Mouse (Mus musculus): Measurements from ENCODE around the gene Gm42906. TPM values are rescaled to one million over a fixed set of nuclear protein-coding genes. Genes with fewer than 3 reads are reported as not detected.

Gene Gm42906
- not detected in 2 replicates for polyA plus RNA-seq (2015; fragmentation: Nextera tagmentation; extraction: Ambion mirVana)

DNA sequence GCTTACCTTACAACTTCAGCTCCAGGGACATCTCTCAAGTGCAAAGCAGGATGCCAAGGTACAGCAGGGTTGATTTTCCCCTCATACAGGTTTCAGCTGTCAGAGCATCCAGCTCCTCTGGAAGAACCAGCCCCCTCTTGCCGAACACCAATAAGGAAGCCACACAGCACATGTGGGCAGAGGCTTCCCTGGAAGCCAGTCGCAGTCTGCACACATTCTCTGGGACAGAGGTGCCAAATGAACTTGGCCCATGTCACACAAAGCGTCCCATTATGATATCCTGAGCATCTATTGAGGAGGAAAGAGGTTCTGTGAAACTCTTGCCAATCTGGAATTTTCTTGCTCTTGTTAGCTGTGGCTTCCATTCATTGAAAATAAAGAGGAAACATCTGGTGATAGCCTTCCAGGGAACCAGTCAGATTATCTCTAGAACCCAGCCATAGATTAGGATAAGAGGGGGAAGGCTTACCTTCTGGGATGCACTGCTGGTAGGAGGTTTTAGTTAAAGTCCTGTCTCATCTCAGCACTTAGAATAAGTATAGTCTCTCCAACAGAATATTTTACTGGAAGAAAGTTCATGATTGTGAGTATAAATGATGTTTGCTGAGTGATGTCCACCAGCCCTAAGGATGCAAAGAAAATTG lies at the start of gene Gm42906:
Gene Gm42906 (minus strand): TSS at position 51 of the 644 bp plus-strand sequence.
- Histone ChIP-seq H3K36me3 (no peaks in the 10 kb centered on the region), H3K4me2 (no peak within 1 kb of the TSS), H3K27ac (no peak within 1 kb of the TSS), H3K27me3 (no peaks in the 10 kb centered on the region), H3K4me1 (0 out of 2 replicates have a peak, but pooled peaks cover 6% of the 10 kb centered on the region), H3K9ac (no peak within 1 kb of the TSS), H3K4me3 (no peak within 1 kb of the TSS), H3K9me3 (no peaks in the 10 kb centered on the region)
- 57% methylated on average over 3 of the region's 3 CpGs for WGBS
- no peak for ATAC-seq (ENCODE audit: borderline replicate concordance, extremely low read depth, low FRiP score, low TSS enrichment)

DNA sequence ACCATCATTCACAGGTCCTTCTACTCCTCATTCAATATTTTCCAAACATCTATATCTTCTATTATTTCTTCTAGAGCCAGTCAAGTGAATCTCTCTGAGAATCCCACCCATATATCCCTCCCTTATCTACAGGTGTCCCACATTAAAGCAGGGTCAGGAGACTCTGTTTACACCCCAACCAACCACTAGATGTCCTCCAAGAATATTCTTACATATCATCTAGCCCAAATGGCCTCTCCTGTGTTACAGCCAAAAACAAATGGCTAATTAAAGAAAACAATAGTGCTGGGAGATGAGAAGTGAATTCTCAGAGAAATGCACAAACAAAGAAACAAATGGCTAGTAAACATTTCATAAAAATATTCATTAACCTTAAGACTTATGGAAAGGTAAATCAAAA lies 17.7 kb upstream of the Gm42906 start:
- no peaks in the 10 kb centered on the region for H3K36me3 ChIP-seq

DNA sequence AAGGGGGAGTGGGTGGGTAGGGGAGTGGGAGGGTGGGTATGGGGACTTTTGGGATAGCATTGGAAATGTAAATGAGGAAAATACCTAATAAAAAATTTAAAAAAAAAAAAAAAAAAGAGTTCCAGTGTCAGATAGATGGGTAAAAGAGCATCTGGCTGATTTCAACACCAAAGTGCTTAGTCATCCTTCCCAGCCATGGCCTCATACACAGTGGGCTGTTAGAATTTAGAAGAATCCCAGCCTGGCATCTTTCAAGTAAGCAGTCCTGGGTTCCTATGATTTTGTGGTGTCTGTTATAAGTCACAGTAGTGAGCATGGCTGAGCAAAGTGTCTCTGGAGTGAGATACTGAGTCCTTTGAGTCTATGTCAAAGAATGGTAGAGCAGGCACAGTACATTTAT lies 7.1 kb upstream of the Gm42906 start:
- Histone ChIP-seq H3K36me3 (no peaks in the 10 kb centered on the region), H3K9me3 (no peaks in the 10 kb centered on the region), H3K27ac (no peak overlapping the region), H3K4me3 (no peak overlapping the region), H3K9ac (no peak overlapping the region), H3K27me3 (no peaks in the 10 kb centered on the region), H3K4me1 (no peaks in the 10 kb centered on the region), H3K4me2 (no peak overlapping the region)
- ATAC-seq (ENCODE audit: borderline replicate concordance, extremely low read depth, low FRiP score, low TSS enrichment) = no peak

More for the DNA sequence above, 17.7 kb upstream of the Gm42906 start:
- Histone ChIP-seq H3K9ac (no peak overlapping the region), H3K9me3 (no peaks in the 10 kb centered on the region), H3K4me1 (no peaks in the 10 kb centered on the region), H3K4me3 (no peak overlapping the region), H3K27ac (no peak overlapping the region), H3K27me3 (no peaks in the 10 kb centered on the region), H3K4me2 (no peak overlapping the region)
- ATAC-seq (ENCODE audit: borderline replicate concordance, extremely low read depth, low FRiP score, low TSS enrichment) = no peak

DNA sequence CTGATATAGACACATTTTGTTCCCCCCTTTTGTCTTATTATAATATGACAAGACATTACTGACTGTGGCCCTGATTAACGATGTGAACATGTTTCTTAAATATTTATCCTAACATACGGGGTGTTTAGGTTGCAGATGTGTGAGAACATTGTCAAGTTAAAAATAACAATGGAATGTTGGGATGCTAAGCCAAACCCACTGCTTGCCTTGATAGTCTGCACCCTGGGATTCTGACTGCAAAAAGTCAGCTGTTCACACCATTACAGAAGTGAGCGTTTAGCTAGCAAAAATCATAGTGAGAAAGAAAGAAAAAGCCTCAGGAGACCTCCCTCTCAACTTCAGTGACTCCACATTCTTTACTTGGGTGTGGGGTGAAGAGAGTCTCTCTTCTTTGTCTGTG lies 1.5 kb downstream of the Gm42906 start:
- H3K4me1 ChIP-seq = peaks cover 17% of the 10 kb centered on the region; the same call in 1 of the 2 replicates
- no peaks in the 10 kb centered on the region for H3K9me3 ChIP-seq
- 0 out of 2 replicates have a peak overlapping the region, but pooled peaks have one; percentile 11 for H3K27ac ChIP-seq
- H3K4me3 ChIP-seq = no peak overlapping the region
- no peaks in the 10 kb centered on the region for H3K36me3 ChIP-seq
- H3K27me3 ChIP-seq = no peaks in the 10 kb centered on the region
- WGBS = 20% methylated on average over 3 of the region's 3 CpGs
- no peak overlapping the region for H3K4me2 ChIP-seq
- no peak overlapping the region for H3K9ac ChIP-seq
- ATAC-seq (ENCODE audit: borderline replicate concordance, extremely low read depth, low FRiP score, low TSS enrichment) = no peak

DNA sequence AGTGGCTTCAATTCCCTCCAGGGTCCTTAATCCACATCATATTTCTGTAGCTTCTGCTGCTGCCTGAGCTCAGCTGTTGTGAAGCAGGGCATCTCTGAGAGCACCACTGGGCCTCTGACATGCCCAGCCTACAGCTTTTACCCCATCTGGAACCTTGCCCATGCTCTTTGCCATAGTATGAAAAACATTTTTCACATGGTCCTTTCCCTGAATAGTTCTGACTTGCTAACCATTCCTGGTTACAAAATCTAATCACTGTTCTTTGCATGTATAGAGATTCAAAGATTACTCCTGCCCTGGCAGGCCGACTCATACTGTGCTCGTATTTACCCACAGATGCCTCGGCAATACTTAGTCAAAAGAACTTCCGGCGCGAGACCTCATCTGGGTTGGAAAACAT lies 5.3 kb downstream of the Gm42906 start:
- Histone ChIP-seq H3K4me3 (no peak overlapping the region), H3K9me3 (no peaks in the 10 kb centered on the region), H3K27ac (0 out of 2 replicates have a peak overlapping the region, but pooled peaks have one; percentile 0), H3K27me3 (no peaks in the 10 kb centered on the region), H3K9ac (no peak overlapping the region), H3K4me2 (no peak overlapping the region), H3K4me1 (peaks cover 17% of the 10 kb centered on the region; the same call in 1 of the 2 replicates), H3K36me3 (no peaks in the 10 kb centered on the region)
- 62% methylated on average over 6 of the region's 6 CpGs for WGBS
- 0 out of 2 replicates have a peak, but pooled peaks have one; percentile 4 for ATAC-seq (ENCODE audit: borderline replicate concordance, extremely low read depth, low FRiP score, low TSS enrichment)

DNA sequence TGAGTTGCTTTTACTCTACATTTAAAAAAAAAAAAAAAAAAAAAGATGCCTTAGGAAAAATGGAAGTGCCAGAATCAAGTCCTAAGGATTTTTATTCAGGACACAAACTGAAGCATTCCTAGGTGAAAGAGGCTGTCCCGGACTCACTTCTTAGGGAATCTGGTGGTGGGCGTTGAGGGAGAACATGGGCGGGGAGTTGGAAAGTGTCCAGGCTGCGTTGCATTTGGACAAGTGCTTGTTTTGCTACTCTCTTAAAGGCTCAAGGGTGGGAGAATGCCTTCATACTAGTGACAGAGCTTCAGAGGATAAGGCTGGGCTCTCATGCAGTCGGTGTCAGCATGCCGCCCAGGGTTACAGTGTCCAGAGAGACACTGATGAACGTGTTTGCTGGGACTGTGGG lies 6.1 kb downstream of the Gm42906 start:
- no peak overlapping the region for H3K9ac ChIP-seq
- H3K9me3 ChIP-seq = no peaks in the 10 kb centered on the region
- H3K4me2 ChIP-seq = no peak overlapping the region
- no peak for ATAC-seq (ENCODE audit: borderline replicate concordance, extremely low read depth, low FRiP score, low TSS enrichment)
- no peak overlapping the region for H3K27ac ChIP-seq
- no peak overlapping the region for H3K4me3 ChIP-seq
- no peaks in the 10 kb centered on the region for H3K27me3 ChIP-seq
- WGBS = 36% methylated on average over 7 of the region's 7 CpGs
- no peaks in the 10 kb centered on the region for H3K36me3 ChIP-seq
- peaks cover 16% of the 10 kb centered on the region; the same call in 1 of the 2 replicates for H3K4me1 ChIP-seq

DNA sequence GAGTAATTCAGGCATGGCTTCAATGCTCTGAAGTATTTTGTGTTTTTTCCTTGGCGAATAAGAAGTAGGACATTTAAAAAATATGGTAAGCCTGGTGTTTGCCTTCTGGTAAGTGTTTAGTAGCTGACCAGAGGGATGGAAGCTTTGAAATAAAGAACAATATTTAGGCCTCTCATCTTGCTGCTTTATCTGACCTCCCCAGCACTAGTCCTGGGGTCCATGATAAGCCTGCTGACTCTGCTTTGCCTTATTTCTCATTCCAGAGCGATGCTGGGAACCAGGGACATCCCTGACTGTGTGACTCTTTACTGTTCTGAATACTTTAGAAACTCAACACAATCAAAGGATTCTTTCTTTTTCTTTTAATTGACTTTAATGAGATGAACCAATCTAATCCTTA lies 9.4 kb downstream of the Gm42906 start:
- Histone ChIP-seq H3K9ac (no peak overlapping the region), H3K4me1 (peaks cover 13% of the 10 kb centered on the region), H3K27ac (no peak overlapping the region), H3K4me3 (no peak overlapping the region), H3K4me2 (no peak overlapping the region), H3K36me3 (no peaks in the 10 kb centered on the region), H3K9me3 (no peaks in the 10 kb centered on the region), H3K27me3 (no peaks in the 10 kb centered on the region)
- no peak for ATAC-seq (ENCODE audit: borderline replicate concordance, extremely low read depth, low FRiP score, low TSS enrichment)
- WGBS = 82% methylated on average over 2 of the region's 2 CpGs

DNA sequence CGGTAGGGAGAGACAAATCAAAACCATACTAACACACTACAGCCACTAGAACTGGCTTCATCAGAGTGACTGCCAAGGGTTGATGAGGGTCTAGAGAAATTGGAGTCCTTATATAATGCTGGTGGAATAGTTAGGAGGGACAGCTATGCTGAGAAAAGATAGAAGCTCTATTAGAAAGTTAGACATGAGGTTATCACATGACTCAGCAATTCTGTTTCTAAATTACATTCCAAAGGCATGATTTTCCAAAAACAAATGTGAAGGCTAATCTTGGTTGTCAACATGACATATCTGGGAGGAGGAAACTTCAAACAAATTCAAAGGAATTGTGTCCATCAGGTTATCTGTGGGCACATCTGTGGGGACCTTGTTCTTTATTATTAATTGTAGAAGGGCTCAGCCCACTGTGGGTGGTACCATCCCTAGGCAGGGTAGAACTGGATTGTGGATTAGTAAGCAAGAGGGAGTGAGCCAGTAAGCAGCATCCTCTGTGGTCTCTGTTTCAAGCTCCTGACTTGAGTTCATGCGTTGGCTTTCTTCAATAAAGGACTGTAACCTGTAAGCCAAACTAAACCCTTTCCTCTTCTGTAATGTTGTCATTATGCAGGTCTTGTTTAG lies 10.4 kb downstream of the Gm42906 start:
- 44% methylated on average over 2 of the region's 2 CpGs for WGBS
- H3K27me3 ChIP-seq = no peaks in the 10 kb centered on the region
- H3K4me1 ChIP-seq = peaks cover 19% of the 10 kb centered on the region
- H3K36me3 ChIP-seq = no peaks in the 10 kb centered on the region
- H3K9ac ChIP-seq = no peak overlapping the region
- no peak overlapping the region for H3K4me3 ChIP-seq
- no peaks in the 10 kb centered on the region for H3K9me3 ChIP-seq
- H3K27ac ChIP-seq = no peak overlapping the region
- H3K4me2 ChIP-seq = no peak overlapping the region
- ATAC-seq (ENCODE audit: borderline replicate concordance, extremely low read depth, low FRiP score, low TSS enrichment) = no peak

DNA sequence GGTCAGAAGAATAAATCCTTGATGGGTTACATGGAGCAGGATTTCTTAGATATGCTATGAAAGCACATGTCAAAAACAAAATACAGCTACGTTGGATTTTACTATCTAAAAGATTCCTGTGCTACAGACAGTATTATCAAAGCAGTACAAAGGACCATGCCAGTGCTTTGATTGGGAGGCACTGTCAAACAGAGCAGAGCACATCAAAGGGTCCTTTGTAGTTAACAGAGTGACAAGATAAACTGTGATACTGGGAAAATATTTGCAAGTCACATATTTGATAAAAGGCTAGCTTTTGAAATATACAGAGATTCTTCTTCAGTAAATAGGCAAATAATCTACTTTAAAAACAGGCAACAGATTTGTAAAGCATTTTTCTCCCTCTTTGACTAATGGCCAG lies 11.0 kb downstream of the Gm42906 start:
- Histone ChIP-seq H3K4me3 (no peak overlapping the region), H3K4me2 (no peak overlapping the region), H3K9ac (no peak overlapping the region), H3K4me1 (peaks cover 13% of the 10 kb centered on the region), H3K9me3 (no peaks in the 10 kb centered on the region), H3K36me3 (no peaks in the 10 kb centered on the region), H3K27me3 (no peaks in the 10 kb centered on the region), H3K27ac (no peak overlapping the region)
- ATAC-seq (ENCODE audit: borderline replicate concordance, extremely low read depth, low FRiP score, low TSS enrichment) = no peak
- 6% methylated on average over 1 of the region's 1 CpGs for WGBS

DNA sequence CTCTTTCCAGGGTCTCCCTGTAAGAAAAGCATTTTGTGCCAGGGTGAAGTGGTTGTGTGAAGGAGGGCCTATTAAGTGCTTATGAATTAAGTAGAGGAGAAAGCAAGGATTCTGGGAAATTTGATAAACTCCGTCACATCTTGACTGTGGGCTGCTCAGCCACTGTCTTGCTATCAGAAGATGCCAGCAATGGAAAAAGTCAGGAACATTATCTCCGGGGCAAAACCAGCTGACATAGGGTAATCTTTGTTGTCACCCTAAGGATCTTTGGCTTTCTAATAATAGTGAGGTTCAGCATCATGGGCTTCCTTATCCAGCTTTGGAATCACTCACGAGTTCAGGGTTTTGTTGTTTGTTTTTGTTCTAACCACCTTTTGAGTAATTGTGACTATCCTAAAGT lies 14.3 kb downstream of the Gm42906 start:
- no peak for ATAC-seq (ENCODE audit: borderline replicate concordance, extremely low read depth, low FRiP score, low TSS enrichment)
- no peak overlapping the region for H3K4me3 ChIP-seq
- 39% methylated on average over 3 of the region's 3 CpGs for WGBS
- H3K9me3 ChIP-seq = no peaks in the 10 kb centered on the region
- H3K4me1 ChIP-seq = peaks cover 11% of the 10 kb centered on the region
- no peaks in the 10 kb centered on the region for H3K36me3 ChIP-seq
- H3K27me3 ChIP-seq = no peaks in the 10 kb centered on the region
- no peak overlapping the region for H3K9ac ChIP-seq
- no peak overlapping the region for H3K4me2 ChIP-seq
- no peak overlapping the region for H3K27ac ChIP-seq

DNA sequence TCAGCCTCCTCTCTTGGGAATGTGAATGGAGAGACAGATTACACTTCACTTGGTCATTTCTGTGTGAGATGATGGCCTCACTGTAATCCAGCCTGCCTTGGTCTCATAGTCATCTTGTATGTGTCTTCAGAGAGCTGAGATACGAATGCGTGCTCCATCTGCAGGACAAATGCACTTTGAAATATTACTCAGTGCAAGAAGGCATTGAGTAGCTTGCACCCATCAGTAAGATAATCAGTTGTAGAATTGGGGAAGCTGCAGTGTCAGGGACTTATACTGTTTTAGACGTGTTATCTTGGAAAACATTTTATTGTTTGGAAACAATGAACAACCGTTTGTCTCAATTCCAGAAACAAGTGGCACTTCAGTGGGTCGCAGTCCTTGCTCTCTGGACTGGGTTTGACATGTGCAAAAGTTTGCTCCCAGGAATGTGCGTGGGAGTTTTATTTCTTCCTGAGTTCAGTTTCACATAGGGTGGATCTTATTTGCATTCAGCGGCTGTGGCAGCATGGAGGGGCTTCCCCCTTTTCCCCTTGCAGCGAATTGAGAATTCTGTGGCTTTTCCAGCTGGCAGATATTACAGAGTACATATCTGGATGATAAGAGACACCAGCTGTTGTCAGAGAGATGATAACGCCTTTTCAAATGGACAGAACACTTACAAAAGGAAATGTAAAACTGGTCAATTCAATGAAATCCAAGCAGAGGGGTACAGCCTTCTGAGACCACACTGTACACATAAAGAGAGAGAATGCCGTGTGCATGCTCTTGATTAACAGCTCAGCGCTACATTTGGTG lies 15.1 kb downstream of the Gm42906 start:
- H3K4me3 ChIP-seq = no peak overlapping the region
- no peaks in the 10 kb centered on the region for H3K9me3 ChIP-seq
- peaks cover 11% of the 10 kb centered on the region for H3K4me1 ChIP-seq
- no peak for ATAC-seq (ENCODE audit: borderline replicate concordance, extremely low read depth, low FRiP score, low TSS enrichment)
- no peaks in the 10 kb centered on the region for H3K27me3 ChIP-seq
- no peaks in the 10 kb centered on the region for H3K36me3 ChIP-seq
- H3K9ac ChIP-seq = no peak overlapping the region
- WGBS = 28% methylated on average over 11 of the region's 11 CpGs
- no peak overlapping the region for H3K4me2 ChIP-seq
- no peak overlapping the region for H3K27ac ChIP-seq

DNA sequence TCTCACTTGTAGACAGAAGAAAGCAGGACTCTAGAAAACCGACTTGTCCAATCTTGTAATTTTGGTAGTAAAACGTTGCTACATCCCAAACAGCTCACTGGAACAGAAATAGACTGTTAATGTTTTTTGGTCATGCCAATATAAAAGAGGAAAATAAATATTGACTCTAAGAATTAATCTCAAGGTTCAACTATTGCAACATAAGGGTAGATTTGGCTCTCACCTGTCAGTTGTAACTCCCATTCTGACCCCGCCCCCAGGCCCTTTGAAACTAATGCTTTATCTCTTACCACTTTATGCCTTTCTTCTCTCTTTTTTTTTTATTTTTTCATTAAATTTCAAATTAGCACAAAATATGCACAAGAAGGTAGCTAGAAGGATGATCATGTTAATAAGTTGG lies 18.0 kb downstream of the Gm42906 start:
- no peak for ATAC-seq (ENCODE audit: borderline replicate concordance, extremely low read depth, low FRiP score, low TSS enrichment)
- no peaks in the 10 kb centered on the region for H3K27me3 ChIP-seq
- H3K9ac ChIP-seq = no peak overlapping the region
- 60% methylated on average over 3 of the region's 3 CpGs for WGBS
- no peak overlapping the region for H3K4me2 ChIP-seq
- no peak overlapping the region for H3K4me3 ChIP-seq
- no peak overlapping the region for H3K27ac ChIP-seq
- H3K4me1 ChIP-seq = peaks cover 11% of the 10 kb centered on the region
- no peaks in the 10 kb centered on the region for H3K36me3 ChIP-seq
- H3K9me3 ChIP-seq = no peaks in the 10 kb centered on the region

Data from lung, embryonic 15.5 days (tissue).